Mouse (Mus musculus) gastrocnemius, postnatal 10 days (tissue): ENCODE data around the gene Cacnb3. TPM values are rescaled to one million over a fixed set of nuclear protein-coding genes. Genes with fewer than 3 reads are reported as not detected.
"Not testable (repeated sequence)": the region's sequence is repeated elsewhere in the genome, so short reads cannot be mapped to it uniquely, and the experiment has no call there.

ENCODE experiments used
- DNase-seq: peaks from one replicate; pipeline ENCODE4 v3.0.0; 2021; ENCODE audit warnings: mixed read lengths
- long read RNA-seq, 2 experiments: library from polyadenylated mRNA; stranded (forward); transcript quantifications; one replicate each; pipeline ENCODE4 v2.0.0; 2021
- total RNA-seq, 2 experiments: library from RNA; stranded (reverse); gene quantifications; 2 replicates each; pipeline ENCODE4 v1.2.3; 2021

Cacnb3 gene
- 10 to 100 TPM; 12.0 to 15.4 TPM for total RNA-seq
- long read RNA-seq, experiment 1, partial matches to known transcripts: 1 of 8 reads
- long read RNA-seq, experiment 1, other reads (novel, unspliced or antisense): 7 of 8 reads
- long read RNA-seq, experiment 2, partial matches to known transcripts: 2 of 2 reads
- long read RNA-seq, experiment 2, other reads (novel, unspliced or antisense): 0 of 2 reads

DNA sequence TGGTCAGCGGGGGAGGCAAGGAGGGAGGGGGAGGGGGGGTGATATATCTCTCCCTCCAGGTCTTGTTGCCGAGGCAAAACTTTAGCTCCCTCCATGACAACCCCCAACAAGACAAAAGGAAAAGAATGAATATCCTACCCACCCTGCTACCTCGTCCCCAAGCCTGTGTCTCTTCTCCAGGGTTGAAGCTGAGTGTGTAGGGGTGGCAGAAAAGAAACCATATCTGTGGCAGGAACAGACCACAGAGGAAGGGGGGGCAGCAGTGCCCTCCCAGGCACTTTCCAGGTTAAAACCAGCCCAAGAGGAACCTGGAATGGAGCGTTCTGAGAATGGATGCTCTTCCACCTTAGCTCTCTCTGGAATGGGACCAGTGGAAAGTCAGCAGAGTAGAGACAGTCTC is at the start of gene Cacnb3:
Gene Cacnb3, plus strand, starts transcription at position 301 of the 400 bp plus-strand sequence.
- no peak for DNase-seq

GRCm38 (mm10) chr15:98582410-98582809 is 48.2 kb upstream of the Cacnb3 start:
- DNase-seq: no peak

DNA sequence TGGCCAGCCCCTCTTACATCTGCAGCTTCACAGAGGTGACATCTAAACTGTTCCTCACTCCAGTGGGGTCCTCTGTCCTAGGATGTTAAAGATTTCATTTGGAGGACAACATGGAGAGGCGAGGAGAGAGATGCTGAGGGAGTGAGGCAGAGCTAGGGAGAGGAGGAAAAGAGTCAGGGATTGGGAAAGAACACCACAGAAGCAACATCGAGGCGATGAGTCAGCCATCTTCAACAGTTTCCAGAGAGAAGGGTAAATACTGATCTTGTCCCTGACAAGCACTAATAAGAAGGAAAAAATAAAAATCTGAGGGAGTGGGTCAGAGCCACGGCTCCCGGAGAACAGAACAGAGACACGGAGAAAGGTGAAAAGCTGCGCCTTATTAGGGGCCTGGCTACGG is 47.6 kb upstream of the Cacnb3 start:
- no peak for DNase-seq

- DNase-seq: no peak
Observed at GRCm38 (mm10) chr15:98585421-98585820, 45.2 kb upstream of the Cacnb3 start.

DNA sequence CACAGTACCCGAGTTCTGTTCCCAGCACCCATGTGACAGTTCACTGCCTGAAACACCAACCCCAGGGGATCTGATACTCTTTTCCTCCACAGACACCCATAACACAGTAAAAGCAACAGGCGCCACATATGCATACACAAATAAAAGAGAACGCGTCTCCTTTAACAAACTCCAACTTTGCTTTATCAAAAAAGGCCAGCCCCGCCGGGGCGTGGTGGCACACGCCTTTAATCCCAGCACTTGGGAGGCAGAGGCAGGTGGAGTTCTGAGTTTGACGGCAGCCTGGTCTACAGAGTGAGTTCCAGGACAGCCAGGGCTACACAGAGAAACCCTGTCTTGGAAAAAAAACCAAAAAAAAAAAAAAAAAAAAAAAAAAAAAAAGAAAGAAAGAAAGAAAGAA is 44.5 kb upstream of the Cacnb3 start:
- DNase-seq: not testable (repeated sequence)

DNA sequence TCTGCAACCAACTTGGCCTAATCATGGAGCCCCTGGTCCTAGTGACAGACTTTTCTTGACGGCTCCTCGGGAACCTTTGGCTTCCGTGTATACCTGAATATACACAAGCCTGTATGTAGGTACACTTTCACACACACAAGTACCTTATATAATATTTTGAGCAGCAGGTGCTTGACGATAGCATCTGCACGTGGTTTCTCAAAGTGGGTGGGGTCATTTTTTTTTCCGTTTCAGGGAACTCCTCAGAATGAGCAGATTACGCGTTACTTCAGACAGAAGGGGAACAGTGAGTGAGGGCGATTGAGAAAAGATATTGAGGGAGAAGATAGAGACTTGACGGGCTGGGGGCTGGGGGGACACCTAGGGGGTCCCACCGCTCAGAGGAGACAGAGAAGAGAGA is 42.9 kb upstream of the Cacnb3 start:
- DNase-seq: no peak

GRCm38 (mm10) chr15:98589640-98590336 is 40.9 kb upstream of the Cacnb3 start:
- no peak for DNase-seq

- no peak for DNase-seq
Observed at GRCm38 (mm10) chr15:98591396-98591795, 39.2 kb upstream of the Cacnb3 start.

DNA sequence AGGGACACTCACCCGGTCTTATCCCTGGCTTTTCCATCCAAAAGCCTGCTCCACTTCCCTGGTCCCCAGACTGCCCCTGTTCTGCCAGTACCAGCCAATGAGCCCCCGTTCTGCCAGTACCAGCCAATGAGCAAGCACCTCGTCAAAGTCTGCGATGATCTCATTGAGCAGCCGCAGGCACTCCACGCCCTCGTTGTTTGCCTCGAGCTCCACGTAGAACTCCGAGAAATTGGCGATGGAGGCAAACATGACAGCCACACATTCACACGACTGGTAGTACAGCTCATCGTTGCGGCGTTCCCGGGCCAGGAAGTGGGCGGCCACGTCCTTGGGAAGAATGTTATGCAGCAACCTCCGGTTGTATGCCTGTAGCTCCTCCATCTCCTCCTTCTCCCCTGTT is 36.4 kb upstream of the Cacnb3 start:
- DNase-seq: no peak

GRCm38 (mm10) chr15:98595049-98595448 is 35.6 kb upstream of the Cacnb3 start:
- DNase-seq: no peak

- no peak for DNase-seq
Observed at GRCm38 (mm10) chr15:98596609-98597008, 34.0 kb upstream of the Cacnb3 start.

DNA sequence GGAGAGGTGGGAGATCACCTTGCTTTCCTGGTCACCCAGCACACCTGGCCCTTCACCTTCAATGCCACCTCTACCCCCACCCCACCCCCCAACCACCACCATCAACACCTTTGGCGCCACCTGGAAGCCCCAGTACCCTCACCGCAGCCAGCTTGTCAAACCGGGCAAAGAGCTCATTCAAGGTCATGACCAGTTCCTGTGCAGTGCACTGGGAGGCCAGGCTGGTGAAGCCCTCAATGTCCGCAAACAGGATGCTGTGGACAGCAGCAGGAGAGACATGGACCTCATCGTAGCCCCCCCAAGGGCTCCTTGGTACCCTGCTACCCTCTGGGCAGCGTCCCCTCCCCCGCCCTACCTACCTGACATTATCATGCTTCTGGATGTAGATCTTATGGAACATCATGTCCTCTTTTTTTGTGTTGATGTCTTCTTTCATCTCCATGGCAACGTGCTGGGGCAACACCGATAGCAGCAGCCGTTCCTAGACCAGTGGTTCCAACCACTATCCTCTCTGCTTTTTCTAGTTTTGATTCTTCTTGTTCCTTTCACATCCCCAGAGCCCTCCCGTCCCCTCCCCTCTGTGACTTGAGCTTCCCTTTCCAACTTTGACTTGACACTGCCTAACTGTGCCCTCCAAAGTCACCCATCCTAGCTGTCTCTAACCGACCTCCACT is 30.5 kb upstream of the Cacnb3 start:
- DNase-seq: peak; percentile 2

- DNase-seq: no peak
Observed at GRCm38 (mm10) chr15:98601832-98602190, 28.8 kb upstream of the Cacnb3 start.

- DNase-seq: peak; percentile 54
Observed at GRCm38 (mm10) chr15:98602191-98602881, 28.3 kb upstream of the Cacnb3 start.

DNA sequence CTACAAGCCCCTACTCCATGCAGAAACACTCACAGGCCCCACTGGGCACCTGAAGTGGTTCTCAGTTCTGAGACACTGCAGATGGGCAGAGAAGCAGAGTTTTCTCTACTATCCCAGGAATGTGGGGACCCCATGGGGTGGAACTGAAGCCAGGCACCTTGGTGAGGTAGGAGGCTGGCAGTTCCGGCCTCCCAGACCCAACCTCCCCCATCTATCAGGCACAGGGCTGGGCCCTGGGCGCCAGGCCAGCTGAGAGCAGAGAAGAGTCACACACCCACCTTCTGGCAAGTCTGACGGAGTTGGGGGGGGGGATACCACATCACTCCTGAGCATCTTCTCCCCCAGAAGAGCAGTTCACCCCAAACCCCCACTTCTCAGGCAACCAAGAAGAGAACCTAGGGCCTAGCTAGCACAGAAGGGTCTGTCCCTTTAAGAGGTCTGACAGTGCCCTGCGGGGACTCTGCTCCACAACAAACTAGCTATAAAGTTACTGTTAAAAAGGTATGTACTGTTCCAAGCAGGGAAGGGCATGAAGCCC is 27.6 kb upstream of the Cacnb3 start:
- DNase-seq: no peak

DNA sequence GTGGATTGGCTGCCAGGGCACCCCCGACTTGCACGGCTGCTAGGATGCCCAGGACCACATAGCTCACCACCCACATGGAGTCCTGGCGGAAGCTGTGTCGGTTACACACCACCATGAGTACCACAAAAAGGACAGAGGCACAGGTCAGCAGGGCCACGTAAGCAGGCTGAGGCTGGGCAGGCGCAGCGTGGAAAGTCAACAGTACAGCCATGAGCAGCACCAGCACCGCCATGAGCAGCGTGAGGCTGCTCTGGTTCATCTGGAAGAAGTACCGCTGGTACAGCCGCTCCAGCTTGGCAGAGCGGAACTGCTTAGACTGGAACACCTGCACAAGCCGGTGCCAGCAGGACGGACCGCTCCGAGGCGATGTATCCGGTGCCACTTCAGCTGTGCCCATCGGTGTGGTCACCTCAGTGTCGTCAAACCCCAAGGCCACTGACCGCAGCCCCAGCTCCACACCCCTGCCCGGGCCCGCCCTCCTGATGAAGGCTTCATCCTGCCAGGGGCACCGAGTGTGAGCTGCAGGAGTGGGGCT is 26.5 kb upstream of the Cacnb3 start:
- DNase-seq: no peak

- DNase-seq: no peak
Observed at GRCm38 (mm10) chr15:98606051-98606536, 24.5 kb upstream of the Cacnb3 start.

GRCm38 (mm10) chr15:98606739-98607138 is 23.9 kb upstream of the Cacnb3 start:
- DNase-seq: no peak

- peak; percentile 44 for DNase-seq
Observed at GRCm38 (mm10) chr15:98607557-98607956, 23.1 kb upstream of the Cacnb3 start.

DNA sequence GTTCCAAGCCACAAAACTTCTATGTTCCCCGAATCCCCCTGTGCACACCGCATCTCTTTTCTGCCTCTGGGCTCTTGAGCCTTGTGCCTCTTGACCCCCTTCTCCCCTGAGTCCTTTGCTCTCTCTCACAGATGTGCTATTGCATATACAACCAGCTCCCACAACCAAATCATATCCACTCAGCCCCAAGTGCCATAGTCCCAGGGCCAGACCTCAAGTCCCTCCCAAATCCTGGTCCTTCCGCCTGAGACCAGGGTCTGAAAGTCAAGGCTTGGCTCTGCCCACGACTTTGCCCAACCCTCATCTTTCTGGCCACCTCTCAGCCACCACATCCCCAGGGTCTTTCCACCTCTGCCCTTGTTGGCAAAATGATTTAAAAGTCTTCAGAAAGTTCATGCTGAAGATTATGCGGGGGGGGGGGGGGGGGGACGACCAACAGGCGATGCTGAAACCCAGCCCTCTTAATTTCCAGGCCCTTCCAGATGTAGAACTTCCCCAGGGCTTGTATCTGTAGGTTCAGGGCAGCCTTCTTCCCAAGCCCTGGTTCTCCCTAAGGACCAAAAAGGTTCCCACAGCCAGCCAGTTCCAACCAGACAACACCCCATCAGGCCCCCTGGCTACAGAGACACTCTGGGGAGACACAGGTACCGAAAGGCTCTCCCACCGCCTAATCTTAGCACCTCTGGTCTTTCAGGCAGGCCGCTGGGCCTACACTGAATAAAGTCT is 22.4 kb upstream of the Cacnb3 start:
- DNase-seq: no peak

- DNase-seq: peak; percentile 45
Observed at GRCm38 (mm10) chr15:98608784-98609250, 21.8 kb upstream of the Cacnb3 start.
